Mouse (Mus musculus) right cerebral cortex, postnatal 14 days (tissue): ENCODE results near the gene Opn5.

Experiments
- DNase-seq: peaks from one replicate; pipeline ENCODE4 v3.0.0; 2022

The Opn5 gene

GRCm38 (mm10) chr17:42611295-42611694 lies at the start of gene Opn5:
Gene Opn5 (minus strand): TSS chr17:42611395.
- no peak for DNase-seq

- peak; percentile 31 for DNase-seq
Observed at GRCm38 (mm10) chr17:42658634-42659422, 47.6 kb upstream of the Opn5 start.

GRCm38 (mm10) chr17:42643416-42643815 lies 32.2 kb upstream of the Opn5 start:
- no peak for DNase-seq

- no peak for DNase-seq
Observed at GRCm38 (mm10) chr17:42630206-42630605, 19.0 kb upstream of the Opn5 start.

- DNase-seq, result peak; percentile 15
Observed at GRCm38 (mm10) chr17:42613043-42613737, 2.0 kb upstream of the Opn5 start.

GRCm38 (mm10) chr17:42608270-42608669 lies 2.9 kb downstream of the Opn5 start:
- no peak for DNase-seq

GRCm38 (mm10) chr17:42602829-42603784 lies 8.1 kb downstream of the Opn5 start:
- DNase-seq, result peak; percentile 86

- peak; percentile 14 for DNase-seq
Observed at GRCm38 (mm10) chr17:42586486-42586885, 24.7 kb downstream of the Opn5 start.

GRCm38 (mm10) chr17:42583029-42583331 lies 28.2 kb downstream of the Opn5 start:
- DNase-seq, result no peak

- DNase-seq, result no peak
Observed at GRCm38 (mm10) chr17:42582281-42583028, 28.7 kb downstream of the Opn5 start.

GRCm38 (mm10) chr17:42580623-42581022 lies 30.6 kb downstream of the Opn5 start:
- DNase-seq, result no peak

- DNase-seq, result no peak
Observed at GRCm38 (mm10) chr17:42580196-42580595, 31.0 kb downstream of the Opn5 start.

GRCm38 (mm10) chr17:42576671-42577168 lies 34.5 kb downstream of the Opn5 start:
- DNase-seq, result no peak

- DNase-seq, result no peak
Observed at GRCm38 (mm10) chr17:42573786-42574185, 37.4 kb downstream of the Opn5 start.

GRCm38 (mm10) chr17:42549578-42549977 lies 61.6 kb downstream of the Opn5 start:
- no peak for DNase-seq

GRCm38 (mm10) chr17:42530147-42530546 lies 81.0 kb downstream of the Opn5 start:
- no peak for DNase-seq

GRCm38 (mm10) chr17:42509356-42510262 lies 101.6 kb downstream of the Opn5 start:
- no peak for DNase-seq
